Mouse (Mus musculus): ENCODE results near the gene Mgat5.

DNA sequence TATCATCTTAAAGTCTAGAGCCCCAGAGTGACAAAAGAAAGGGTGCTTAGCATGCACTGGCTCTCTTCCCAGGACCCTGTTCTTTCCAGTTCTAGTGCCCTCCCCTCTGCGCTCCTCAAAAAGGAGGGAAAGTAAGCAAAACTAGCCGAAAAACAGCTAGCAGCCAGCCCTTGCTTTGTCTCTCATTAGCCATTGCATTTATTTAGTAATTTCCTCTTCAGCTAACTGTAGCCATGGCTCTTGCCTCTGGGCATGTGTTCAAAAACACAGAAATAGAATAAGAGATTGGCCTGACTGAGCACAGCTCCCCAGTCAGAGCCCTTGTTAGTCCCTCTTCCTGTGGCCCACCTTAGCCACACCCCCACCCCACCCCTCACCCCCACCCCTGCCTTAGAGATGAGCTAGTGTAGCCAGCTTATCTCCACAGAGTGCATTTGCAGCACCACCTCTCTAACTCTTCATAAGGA lies 204.2 kb downstream of the Mgat5 start:
- TF ChIP-seq CTCF (IDR thresholded peaks at IDR 0.05; ENCODE audit: borderline replicate concordance, control insufficient read depth, extremely low read depth, insufficient read depth, low read length, poor library complexity) (no peak), POLR2A (IDR thresholded peaks at IDR 0.05; ENCODE audit: control insufficient read depth, extremely low read depth, insufficient read depth, low read length, poor library complexity) (no peak)

Measured in thymus, adult 2 months (tissue).